Mouse (Mus musculus) limb, embryonic 11.5 days (tissue): ENCODE results near the gene Pttg1ip. TPM values are rescaled to one million over a fixed set of nuclear protein-coding genes. Genes with fewer than 3 reads are reported as not detected.

Source experiments
- ATAC-seq: fragments of 200-750 bp; cut with Nextera tagmentation; 2 replicates; pipeline ENCODE4 v1.8.0; 2017; ENCODE audit warnings: low read depth; ENCODE audit not compliant: insufficient number of reproducible peaks, low FRiP score, low TSS enrichment
- DNase-seq: peaks from one replicate; pipeline ENCODE4 v3.0.0-alpha.2; 2015; ENCODE audit warnings: low spot score
- H3K27ac ChIP-seq: fragments of 300-500 bp; sonication (generic); replicated peaks from 2 replicates; pipeline ENCODE4 v1.5.1; 2014; ENCODE audit warnings: low read depth, mild to moderate bottlenecking, low read length
- H3K27me3 ChIP-seq: fragments of 300-500 bp; sonication (generic); 2 replicates; pipeline ENCODE4 v1.6.1; 2014; ENCODE audit warnings: mild to moderate bottlenecking, low read length, mixed read lengths; ENCODE audit not compliant: control insufficient read depth, insufficient read depth
- H3K36me3 ChIP-seq: fragments of 300-500 bp; sonication (generic); 2 replicates; pipeline ENCODE4 v1.6.1; 2014; ENCODE audit warnings: mild to moderate bottlenecking, low read length, moderate library complexity, mixed read lengths; ENCODE audit not compliant: control insufficient read depth, insufficient read depth
- H3K4me1 ChIP-seq: fragments of 300-500 bp; sonication (generic); 2 replicates; pipeline ENCODE4 v1.6.1; 2014; ENCODE audit warnings: low read length, mixed read lengths; ENCODE audit not compliant: control insufficient read depth, insufficient read depth
- H3K4me2 ChIP-seq: fragments of 300-500 bp; sonication (generic); 2 replicates; pipeline ENCODE4 v1.6.1; 2014; ENCODE audit warnings: low read depth, mild to moderate bottlenecking, moderate library complexity; ENCODE audit not compliant: severe bottlenecking
- H3K4me3 ChIP-seq: fragments of 300-500 bp; sonication (generic); 2 replicates; pipeline ENCODE4 v1.5.1; 2014; ENCODE audit warnings: low read depth, low read length
- H3K9ac ChIP-seq: fragments of 300-500 bp; sonication (generic); 2 replicates; pipeline ENCODE4 v1.6.1; 2014; ENCODE audit warnings: mild to moderate bottlenecking, low read length
- H3K9me3 ChIP-seq: fragments of 300-500 bp; sonication (generic); 2 replicates; pipeline ENCODE4 v1.6.1; 2016; ENCODE audit warnings: low read length; ENCODE audit not compliant: control insufficient read depth
- WGBS: fragments of 180-500 bp; shearing (Covaris S2); extraction: QIAGEN DNeasy Blood & Tissue Kit; methylation state at CpG from one replicate; pipeline ENCODE4 v1.1.7; 2014; 5-methylcytosine and 5-hydroxymethylcytosine counted together
- polyA plus RNA-seq: library from polyadenylated mRNA; unstranded; fragments of >200 nt; fragmentation: Nextera tagmentation; extraction: Ambion mirVana; gene quantifications from 2 replicates; pipeline ENCODE4 v1.2.1, GENCODE M21; 2014

Pttg1ip gene
- 75.5 and 84.6 TPM in 2 replicates for polyA plus RNA-seq

- Histone ChIP-seq H3K27ac (peak within 1 kb of the TSS; percentile 82), H3K9ac (peak within 1 kb of the TSS; percentile 82), H3K36me3 (no peaks in the 10 kb centered on the region), H3K4me1 (peaks cover 2% of the 10 kb centered on the region; the same call in 1 of the 2 replicates), H3K27me3 (no peaks in the 10 kb centered on the region), H3K9me3 (no peaks in the 10 kb centered on the region), H3K4me3 (peak within 1 kb of the TSS; percentile 77), H3K4me2 (peak within 1 kb of the TSS; percentile 74)
- WGBS, result under 1% methylated on average over 63 of the region's 64 CpGs
- ATAC-seq (peak; percentile 97), DNase-seq (peak; percentile 95)
Observed at GRCm38 (mm10) chr10:77581408-77582284, at the start of gene Pttg1ip. TSS of gene Pttg1ip (plus strand) at chr10:77581720.

DNA sequence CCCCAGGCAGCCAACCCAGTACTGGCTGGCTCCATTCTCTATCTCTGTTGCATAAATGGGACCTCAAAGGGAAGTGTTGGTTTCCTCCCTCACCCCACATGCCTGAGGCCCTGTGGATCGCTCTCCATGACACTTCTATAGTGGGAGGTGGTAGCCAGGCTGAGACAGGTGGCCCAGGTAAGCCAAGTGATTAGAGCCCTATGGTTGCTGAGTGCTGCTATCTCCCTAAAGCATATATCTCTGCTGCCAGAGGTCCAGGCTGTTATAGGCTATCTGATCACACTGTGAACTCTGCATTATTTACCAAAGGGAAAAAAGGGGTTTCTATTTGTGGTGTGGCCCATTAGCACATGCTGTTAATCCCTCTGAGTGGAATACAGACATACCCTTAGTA lies 49.5 kb upstream of the Pttg1ip start:
- ATAC-seq, result no peak
- no peak overlapping the region for H3K9ac ChIP-seq
- H3K36me3 ChIP-seq, result no peaks in the 10 kb centered on the region

GRCm38 (mm10) chr10:77536727-77537126 lies 44.8 kb upstream of the Pttg1ip start:
- WGBS, result 67% methylated on average over 8 of the region's 8 CpGs
- Histone ChIP-seq H3K27me3 (no peaks in the 10 kb centered on the region), H3K9ac (no peak overlapping the region), H3K9me3 (no peaks in the 10 kb centered on the region), H3K4me3 (no peak overlapping the region), H3K27ac (no peak overlapping the region), H3K4me1 (no peaks in the 10 kb centered on the region), H3K36me3 (no peaks in the 10 kb centered on the region), H3K4me2 (no peak overlapping the region)
- DNase-seq (no peak), ATAC-seq (no peak)

More for the DNA sequence above, 49.5 kb upstream of the Pttg1ip start:
- no peak overlapping the region for H3K4me2 ChIP-seq
- WGBS, result 76% methylated on average over 1 of the region's 1 CpGs
- H3K4me1 ChIP-seq, result no peaks in the 10 kb centered on the region
- H3K4me3 ChIP-seq, result no peak overlapping the region
- DNase-seq, result no peak
- no peaks in the 10 kb centered on the region for H3K9me3 ChIP-seq
- H3K27me3 ChIP-seq, result no peaks in the 10 kb centered on the region
- no peak overlapping the region for H3K27ac ChIP-seq

- no peak overlapping the region for H3K27ac ChIP-seq
- H3K27me3 ChIP-seq, result no peaks in the 10 kb centered on the region
- ATAC-seq (no peak), DNase-seq (no peak)
- 81% methylated on average over 11 of the region's 11 CpGs for WGBS
- H3K36me3 ChIP-seq, result no peaks in the 10 kb centered on the region
- no peak overlapping the region for H3K4me3 ChIP-seq
- no peaks in the 10 kb centered on the region for H3K4me1 ChIP-seq
- no peaks in the 10 kb centered on the region for H3K9me3 ChIP-seq
- H3K9ac ChIP-seq, result no peak overlapping the region
- no peak overlapping the region for H3K4me2 ChIP-seq
Observed at GRCm38 (mm10) chr10:77537215-77538209, 44.0 kb upstream of the Pttg1ip start.

DNA sequence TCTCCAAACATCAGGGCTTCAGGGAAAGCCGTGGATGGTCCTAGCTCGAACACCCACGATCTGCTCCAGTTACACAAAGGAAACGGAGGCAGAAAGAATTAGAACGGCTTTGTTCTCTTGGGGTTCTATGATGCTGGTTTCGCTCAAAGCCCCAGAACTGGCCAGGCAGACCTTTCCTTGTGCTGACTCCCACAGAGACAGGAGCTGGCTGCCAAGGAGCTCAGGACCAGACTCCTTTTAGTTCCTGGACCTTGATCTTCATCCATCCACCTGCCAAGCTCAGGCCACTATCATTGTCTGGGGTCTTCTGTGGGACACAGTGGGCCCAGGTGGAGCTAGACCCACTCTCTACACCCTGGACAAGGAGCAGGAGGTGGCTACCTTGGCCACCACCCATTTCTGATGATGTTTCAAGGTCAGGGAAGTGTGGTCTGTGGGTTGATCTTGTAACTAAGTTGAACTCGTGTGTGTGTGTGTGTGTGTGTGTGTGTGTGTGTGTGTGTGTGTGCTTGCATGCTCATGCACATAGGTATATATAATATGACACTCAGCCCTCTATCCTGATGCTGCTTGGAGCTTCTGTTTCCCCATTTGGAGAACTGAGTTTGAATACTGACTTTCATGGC lies 42.1 kb upstream of the Pttg1ip start:
- no peaks in the 10 kb centered on the region for H3K36me3 ChIP-seq
- H3K4me3 ChIP-seq, result no peak overlapping the region
- no peaks in the 10 kb centered on the region for H3K9me3 ChIP-seq
- 91% methylated on average over 7 of the region's 7 CpGs for WGBS
- H3K4me1 ChIP-seq, result no peaks in the 10 kb centered on the region
- DNase-seq (no peak), ATAC-seq (no peak)
- H3K27me3 ChIP-seq, result no peaks in the 10 kb centered on the region
- H3K4me2 ChIP-seq, result no peak overlapping the region
- no peak overlapping the region for H3K27ac ChIP-seq
- H3K9ac ChIP-seq, result no peak overlapping the region

DNA sequence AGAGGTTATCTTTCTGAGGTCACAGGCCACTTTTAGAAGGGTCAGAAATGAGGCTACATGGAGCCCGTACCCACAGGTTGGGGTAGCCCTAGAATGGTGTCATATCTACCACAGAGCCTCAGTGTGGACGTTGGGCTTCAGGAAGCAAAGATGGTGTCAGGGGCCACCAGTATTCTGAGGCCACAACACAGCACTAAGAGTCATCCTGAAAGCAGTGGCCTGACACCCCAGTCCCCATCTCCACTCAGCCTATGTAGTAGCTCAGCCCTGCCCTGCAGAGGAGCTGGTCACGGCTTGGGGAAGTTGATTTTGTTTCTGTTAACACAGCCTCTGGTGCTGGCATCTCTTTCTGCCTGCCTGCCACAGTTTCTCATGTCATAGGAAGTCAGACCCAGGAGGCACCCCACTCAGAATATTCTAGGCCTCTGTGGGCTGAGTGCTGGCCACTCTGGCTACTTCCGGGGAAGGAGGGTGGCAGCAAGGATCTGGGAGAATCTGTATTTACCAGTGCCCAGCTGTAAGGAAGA lies 40.9 kb upstream of the Pttg1ip start:
- ATAC-seq (no peak), DNase-seq (no peak)
- H3K36me3 ChIP-seq, result no peaks in the 10 kb centered on the region
- H3K9ac ChIP-seq, result peak overlapping the region; percentile 22; the same call in 1 of the 2 replicates
- H3K27me3 ChIP-seq, result no peaks in the 10 kb centered on the region
- H3K4me1 ChIP-seq, result no peaks in the 10 kb centered on the region
- H3K9me3 ChIP-seq, result no peaks in the 10 kb centered on the region
- H3K27ac ChIP-seq, result no peak overlapping the region
- H3K4me3 ChIP-seq, result no peak overlapping the region
- H3K4me2 ChIP-seq, result no peak overlapping the region
- WGBS, result 82% methylated on average over 4 of the region's 4 CpGs

DNA sequence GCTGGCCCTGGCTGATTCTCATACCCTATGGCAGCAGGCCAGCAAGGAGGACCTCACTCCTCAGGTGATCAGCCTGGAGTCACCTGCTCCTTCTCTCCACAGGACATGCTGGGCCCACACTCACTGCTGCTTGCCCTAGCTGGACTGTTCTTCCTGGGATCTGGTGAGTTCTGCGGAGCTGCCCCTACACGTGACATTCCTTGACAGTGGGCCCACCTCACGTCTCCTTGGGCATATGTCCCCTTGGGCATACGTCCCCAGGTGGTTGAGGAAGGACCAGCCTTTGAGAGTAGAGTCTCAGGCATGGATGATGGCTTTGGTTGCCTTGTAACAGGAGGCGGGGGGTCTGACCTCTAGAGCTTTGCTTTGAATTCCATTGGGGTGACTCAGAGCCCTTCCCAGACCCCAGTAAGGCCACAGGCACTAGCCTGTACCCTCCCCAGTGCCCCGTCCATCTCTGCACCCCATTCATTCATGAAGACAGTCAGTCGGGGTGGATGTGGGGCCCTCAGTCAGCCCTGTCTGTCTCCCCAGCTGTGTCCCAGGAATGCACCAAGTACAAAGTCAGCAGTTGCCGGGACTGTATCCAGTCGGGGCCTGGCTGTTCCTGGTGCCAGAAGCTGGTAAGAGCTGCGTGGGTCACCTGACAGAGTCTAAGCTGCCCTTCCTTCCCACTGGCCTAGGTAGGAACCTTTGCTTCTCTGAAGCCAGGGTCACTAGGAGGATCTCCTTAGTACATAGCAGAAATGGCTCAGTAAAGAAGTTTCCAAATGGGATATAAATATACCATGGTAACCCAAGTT lies 39.5 kb upstream of the Pttg1ip start:
- Histone ChIP-seq H3K27me3 (no peaks in the 10 kb centered on the region), H3K4me3 (no peak overlapping the region), H3K4me1 (no peaks in the 10 kb centered on the region), H3K9ac (no peak overlapping the region), H3K27ac (no peak overlapping the region), H3K4me2 (no peak overlapping the region), H3K9me3 (no peaks in the 10 kb centered on the region), H3K36me3 (no peaks in the 10 kb centered on the region)
- WGBS, result 85% methylated on average over 10 of the region's 10 CpGs
- no peak for ATAC-seq
- no peak for DNase-seq
